Mouse (Mus musculus) adrenal gland, postnatal 10 days (tissue): ENCODE results near the gene Mast3. TPM values are rescaled to one million over a fixed set of nuclear protein-coding genes. Genes with fewer than 3 reads are reported as not detected.
A peak's percentile ranks its signal among the peaks of the same experiment; 100 is the strongest.

Experiments used
- DNase-seq: peaks from one replicate; pipeline ENCODE4 v3.0.0; 2021; ENCODE audit warnings: mixed read lengths
- microRNA-seq: library from miRNA; unstranded; fragments of <30 nt; microRNA quantifications from one replicate; pipeline ENCODE4 v1.2.0, GENCODE M21; 2021
- total RNA-seq, 2 experiments: library from RNA; stranded (reverse); gene quantifications; 2 replicates each; pipeline ENCODE4 v1.2.3; 2021

Gene Mast3
- total RNA-seq, 2 experiments from 2014 or later = 17.7 to 22.8 TPM

- DNase-seq = peak; percentile 83
Measured at GRCm38 (mm10) chr8:70743656-70744590, 60.9 kb downstream of the Mast3 start.

- DNase-seq = no peak
Measured at GRCm38 (mm10) chr8:70742981-70743655, 61.7 kb downstream of the Mast3 start.

- DNase-seq = no peak
Measured at GRCm38 (mm10) chr8:70742176-70742575, 62.7 kb downstream of the Mast3 start.

- no peak for DNase-seq
Measured at GRCm38 (mm10) chr8:70741661-70742060, 63.2 kb downstream of the Mast3 start.

- DNase-seq = no peak
Measured at GRCm38 (mm10) chr8:70738211-70738610, 66.6 kb downstream of the Mast3 start.

GRCm38 (mm10) chr8:70737705-70738104 lies 67.1 kb downstream of the Mast3 start:
- no peak for DNase-seq

- DNase-seq = no peak
Measured at GRCm38 (mm10) chr8:70730956-70731355, 73.9 kb downstream of the Mast3 start.

- DNase-seq = no peak
Measured at GRCm38 (mm10) chr8:70729808-70730475, 74.9 kb downstream of the Mast3 start.

Small RNAs within 50 kb of the gene (microRNA-seq; reads per million reads assigned to microRNA genes)
- not detected for gene Mir7240

Other genes starting within 250 kb of the Mast3 start
- 10 to 100 TPM; 59.4 to 59.8 TPM for gene Isyna1, start 210.7 kb downstream of the Mast3 start, total RNA-seq
- 10 to 100 TPM; 92.0 to 96.9 TPM for gene Ssbp4, start 196.2 kb downstream of the Mast3 start, total RNA-seq
- 1 to 10 TPM; 3.3 to 3.6 TPM for gene Lrrc25, start 188.9 kb downstream of the Mast3 start, total RNA-seq
- gene Gdf15, start 172.6 kb downstream of the Mast3 start, total RNA-seq = 1 to 10 TPM in 1 of 2 experiments, under 1 TPM in 1; 0.79 to 1.7 TPM
- 10 to 100 TPM; 65.7 to 80.6 TPM for gene Pgpep1, start 144.7 kb downstream of the Mast3 start, total RNA-seq
- gene Lsm4, start 131.8 kb downstream of the Mast3 start, total RNA-seq = 10 to 100 TPM; 91.5 to 94.7 TPM
- 100 to 1,000 TPM; 149 to 185 TPM for gene Jund, start 106.1 kb downstream of the Mast3 start, total RNA-seq
- gene Iqcn, start 101.6 kb downstream of the Mast3 start, total RNA-seq = under 1 TPM; 0.15 to 0.30 TPM
- gene Gm3336, start 86.5 kb downstream of the Mast3 start, total RNA-seq = not detected
- 1 to 10 TPM; 2.4 to 2.8 TPM for gene Pde4c, start 81.3 kb downstream of the Mast3 start, total RNA-seq
- 10 to 100 TPM; 53.3 to 53.9 TPM for gene Rab3a, start 50.4 kb downstream of the Mast3 start, total RNA-seq
- 100 to 1,000 TPM in 1 of 2 experiments, 10 to 100 TPM in 1; 92.9 to 106 TPM for gene Mpv17l2, start 44.1 kb downstream of the Mast3 start, total RNA-seq
- gene Pik3r2, start 28.3 kb downstream of the Mast3 start, total RNA-seq = 10 to 100 TPM; 37.7 to 46.4 TPM
- under 1 TPM; 0.67 to 0.87 TPM for gene Il12rb1, start 3.4 kb upstream of the Mast3 start, total RNA-seq
- gene Arrdc2, start 34.7 kb upstream of the Mast3 start, total RNA-seq = 10 to 100 TPM; 11.2 to 13.8 TPM
- 1 to 10 TPM; 3.0 to 3.1 TPM for gene Kcnn1, start 58.2 kb upstream of the Mast3 start, total RNA-seq
- gene Ccdc124, start 68.9 kb upstream of the Mast3 start, total RNA-seq = 10 to 100 TPM; 42.0 to 42.6 TPM
- gene Slc5a5, start 87.7 kb upstream of the Mast3 start, total RNA-seq = under 1 TPM; 0.27 to 0.42 TPM
- gene Rpl18a, start 92.4 kb upstream of the Mast3 start, total RNA-seq = 1,000 to 10,000 TPM; 1,717 to 1,755 TPM
- gene Map1s, start 100.9 kb upstream of the Mast3 start, total RNA-seq = 10 to 100 TPM; 26.7 to 30.2 TPM